Mouse (Mus musculus) leukemia stem cell, adult 10-12 weeks (primary cell): ENCODE measurements around the gene Nfat5. TPM values are rescaled to one million over a fixed set of nuclear protein-coding genes. Genes with fewer than 3 reads are reported as not detected.

Experiments used
- polyA plus RNA-seq: library from polyadenylated mRNA; stranded (reverse); fragments of >175 nt; gene quantifications from 2 replicates; pipeline ENCODE4 v1.2.3, GENCODE M21; 2012; ENCODE audit warnings: low replicate concordance

Nfat5 gene
- 4.0 and 6.3 TPM in 2 replicates for polyA plus RNA-seq

GRCm38 (mm10) chr8:107292928-107293601 lies at the start of gene Nfat5:
Nfat5 (plus strand) TSS chr8:107293470.

GRCm38 (mm10) chr8:107403038-107403781 lies 109.9 kb downstream of the Nfat5 start, which contains the start of gene Nqo1:
Nqo1 (minus strand) TSS chr8:107403206.

DNA sequence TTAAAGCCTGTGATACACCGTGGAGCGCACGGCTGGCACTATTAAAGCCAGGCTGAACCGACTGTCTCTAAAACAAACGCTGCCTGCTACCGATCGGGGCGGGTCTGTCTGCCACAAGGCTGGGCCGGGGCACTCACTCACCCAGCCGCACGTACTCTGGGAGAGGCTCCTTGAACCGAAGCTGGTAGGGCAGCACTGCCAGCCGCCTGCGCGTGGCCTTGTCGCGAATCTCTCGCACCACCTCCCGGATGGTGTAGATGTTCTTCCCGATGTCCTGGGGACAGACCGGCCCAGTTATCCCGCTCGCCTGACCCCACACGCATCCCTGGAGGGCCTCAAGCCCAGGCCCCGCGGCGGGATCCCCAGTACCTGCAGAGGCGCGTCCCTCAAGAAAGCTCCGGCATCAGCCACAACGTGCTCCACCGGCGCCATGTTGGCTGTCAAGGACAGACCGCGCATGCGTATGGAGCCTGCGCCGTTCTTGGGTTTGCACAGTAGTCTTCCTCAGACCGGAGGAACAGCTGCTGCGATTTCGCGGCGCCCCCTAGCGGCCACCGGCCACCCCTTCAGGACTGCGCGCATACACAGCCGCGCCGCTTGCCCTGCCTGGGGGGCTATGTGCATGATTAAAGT lies 131.4 kb downstream of the Nfat5 start, which contains the start of gene Nob1:
TSS of gene Nob1 (minus strand) at position 455 of the 633 bp plus-strand sequence.

Other genes starting within 250 kb of the Nfat5 start
- 0.83 and 8.1 TPM in 2 replicates for gene Pdf, start 244.9 kb upstream of the Nfat5 start, polyA plus RNA-seq
- gene Cog8, start 236.8 kb upstream of the Nfat5 start, polyA plus RNA-seq = 16.6 and 19.9 TPM in 2 replicates
- gene Nip7, start 236.6 kb upstream of the Nfat5 start, polyA plus RNA-seq = 5.6 and 9.5 TPM in 2 replicates
- not detected in 2 replicates for gene Tmed6, start 227.8 kb upstream of the Nfat5 start, polyA plus RNA-seq
- gene Terf2, start 196.9 kb upstream of the Nfat5 start, polyA plus RNA-seq = 14.6 and 15.3 TPM in 2 replicates
- gene Cyb5b, start 142.8 kb upstream of the Nfat5 start, polyA plus RNA-seq = 4.6 and 6.8 TPM in 2 replicates
- gene Nqo1, start 109.7 kb downstream of the Nfat5 start, polyA plus RNA-seq = 0.23 and 0.66 TPM in 2 replicates
- 9.0 and 45.6 TPM in 2 replicates for gene Nob1, start 131.6 kb downstream of the Nfat5 start, polyA plus RNA-seq
- 35.5 and 43.8 TPM in 2 replicates for gene Wwp2, start 142.9 kb downstream of the Nfat5 start, polyA plus RNA-seq